Mouse (Mus musculus): ENCODE data around the gene Rdh5.

Gene Rdh5

GRCm38 (mm10) chr10:128922822-128923012, at the start of gene Rdh5:
Gene Rdh5, minus strand, starts transcription at chr10:128922888.
- DNase-seq (ENCODE audit: low spot score): no peak

- no peak for DNase-seq (ENCODE audit: low spot score)
Measured at GRCm38 (mm10) chr10:128970740-128971250, 48.1 kb upstream of the Rdh5 start.

GRCm38 (mm10) chr10:128968341-128968749, 45.7 kb upstream of the Rdh5 start:
- DNase-seq (ENCODE audit: low spot score): no peak

GRCm38 (mm10) chr10:128965871-128966270, 43.2 kb upstream of the Rdh5 start:
- no peak for DNase-seq (ENCODE audit: low spot score)

GRCm38 (mm10) chr10:128964961-128965360, 42.3 kb upstream of the Rdh5 start:
- peak; percentile 87 for DNase-seq (ENCODE audit: low spot score)

- no peak for DNase-seq (ENCODE audit: low spot score)
Measured at GRCm38 (mm10) chr10:128960590-128961584, 38.2 kb upstream of the Rdh5 start, which contains the start of gene Mettl7b. Gene Mettl7b, minus strand, starts transcription at chr10:128960988.

GRCm38 (mm10) chr10:128960142-128960541, 37.5 kb upstream of the Rdh5 start:
- DNase-seq (ENCODE audit: low spot score): no peak

GRCm38 (mm10) chr10:128958340-128958739, 35.7 kb upstream of the Rdh5 start:
- no peak for DNase-seq (ENCODE audit: low spot score)

- no peak for DNase-seq (ENCODE audit: low spot score)
Measured at GRCm38 (mm10) chr10:128950208-128950887, 27.7 kb upstream of the Rdh5 start.

GRCm38 (mm10) chr10:128947496-128947895, 24.8 kb upstream of the Rdh5 start:
- no peak for DNase-seq (ENCODE audit: low spot score)

- DNase-seq (ENCODE audit: low spot score): no peak
Measured at GRCm38 (mm10) chr10:128945675-128946074, 23.0 kb upstream of the Rdh5 start.

GRCm38 (mm10) chr10:128940475-128941061, 17.9 kb upstream of the Rdh5 start:
- DNase-seq (ENCODE audit: low spot score): no peak

GRCm38 (mm10) chr10:128938974-128939373, 16.3 kb upstream of the Rdh5 start:
- DNase-seq (ENCODE audit: low spot score): no peak

GRCm38 (mm10) chr10:128938457-128938856, 15.8 kb upstream of the Rdh5 start:
- DNase-seq (ENCODE audit: low spot score): no peak

- no peak for DNase-seq (ENCODE audit: low spot score)
Measured at GRCm38 (mm10) chr10:128937756-128938390, 15.2 kb upstream of the Rdh5 start.

GRCm38 (mm10) chr10:128935826-128936440, 13.2 kb upstream of the Rdh5 start:
- no peak for DNase-seq (ENCODE audit: low spot score)

- DNase-seq (ENCODE audit: low spot score): no peak
Measured at GRCm38 (mm10) chr10:128934997-128935787, 12.5 kb upstream of the Rdh5 start.

GRCm38 (mm10) chr10:128933976-128934721, 11.5 kb upstream of the Rdh5 start:
- DNase-seq (ENCODE audit: low spot score): no peak

GRCm38 (mm10) chr10:128933574-128933973, 10.9 kb upstream of the Rdh5 start, which contains the start of gene Itga7:
Gene Itga7, plus strand, starts transcription at chr10:128933818.
- DNase-seq (ENCODE audit: low spot score): peak; percentile 65

GRCm38 (mm10) chr10:128931441-128931840, 8.8 kb upstream of the Rdh5 start:
- DNase-seq (ENCODE audit: low spot score): no peak

All from yolk sac, embryonic 10.5 days (tissue).